Mouse (Mus musculus) intestine, postnatal 0 days (tissue): Measurements from ENCODE around the gene Rlf. TPM values are rescaled to one million over a fixed set of nuclear protein-coding genes. Genes with fewer than 3 reads are reported as not detected.
"Not testable (repeated sequence)": the region's sequence is repeated elsewhere in the genome, so short reads cannot be mapped to it uniquely, and the experiment has no call there.

Experiments
- ATAC-seq: fragments of 200-750 bp; cut with Nextera tagmentation; 2 replicates; pipeline ENCODE4 v1.8.0; 2017; ENCODE audit warnings: mild to moderate bottlenecking, moderate TSS enrichment, moderate library complexity
- H3K27ac ChIP-seq: fragments of 300-500 bp; sonication (generic); 2 replicates; pipeline ENCODE4 v1.5.1; 2014; ENCODE audit warnings: mild to moderate bottlenecking, low read depth, low read length, moderate library complexity
- H3K27me3 ChIP-seq: fragments of 300-500 bp; sonication (generic); replicated peaks from 2 replicates; pipeline ENCODE4 v1.6.1; 2014; ENCODE audit warnings: low read length, mixed read lengths; ENCODE audit not compliant: control insufficient read depth, insufficient read depth
- H3K36me3 ChIP-seq: fragments of 300-500 bp; sonication (generic); 2 replicates; pipeline ENCODE4 v1.6.1; 2014; ENCODE audit warnings: mild to moderate bottlenecking, moderate library complexity; ENCODE audit not compliant: control insufficient read depth, insufficient read depth
- H3K4me1 ChIP-seq: fragments of 300-500 bp; sonication (generic); replicated peaks from 2 replicates; pipeline ENCODE4 v1.6.1; 2014; ENCODE audit warnings: antibody characterized with exemption, low read length, mixed read lengths; ENCODE audit not compliant: control insufficient read depth, insufficient read depth
- H3K4me2 ChIP-seq: fragments of 300-500 bp; sonication (generic); replicated peaks from 2 replicates; pipeline ENCODE4 v1.6.1; 2014; ENCODE audit warnings: low read depth, mild to moderate bottlenecking, moderate library complexity
- H3K4me3 ChIP-seq: fragments of 300-500 bp; sonication (generic); 2 replicates; pipeline ENCODE4 v1.5.1; 2014; ENCODE audit warnings: low read depth, low read length
- H3K9ac ChIP-seq: fragments of 300-500 bp; sonication (generic); 2 replicates; pipeline ENCODE4 v1.6.1; 2014; ENCODE audit warnings: mild to moderate bottlenecking, low read depth, low read length
- H3K9me3 ChIP-seq: fragments of 300-500 bp; sonication (generic); 2 replicates; pipeline ENCODE4 v1.6.1; 2016; ENCODE audit warnings: mixed run types; ENCODE audit not compliant: control insufficient read depth
- CTCF ChIP-seq: sonication (generic); IDR thresholded peaks from 2 replicates; pipeline ENCODE4 v1.5.1; 2016; ENCODE audit warnings: low read depth, mild to moderate bottlenecking, control low read depth, antibody characterized with exemption, moderate library complexity
- WGBS: fragments of 180-500 bp; shearing (Covaris S2); extraction: QIAGEN DNeasy Blood & Tissue Kit; methylation state at CpG from one replicate; pipeline ENCODE4 v1.1.7; 2014; 5-methylcytosine and 5-hydroxymethylcytosine counted together
- polyA plus RNA-seq: library from polyadenylated mRNA; unstranded; fragments of >200 nt; fragmentation: Nextera tagmentation; extraction: Ambion mirVana; gene quantifications from 2 replicates; pipeline ENCODE4 v1.2.1, GENCODE M21; 2015

The Rlf gene
- polyA plus RNA-seq, 1 experiment from 2014 or later: 4.5 TPM

DNA sequence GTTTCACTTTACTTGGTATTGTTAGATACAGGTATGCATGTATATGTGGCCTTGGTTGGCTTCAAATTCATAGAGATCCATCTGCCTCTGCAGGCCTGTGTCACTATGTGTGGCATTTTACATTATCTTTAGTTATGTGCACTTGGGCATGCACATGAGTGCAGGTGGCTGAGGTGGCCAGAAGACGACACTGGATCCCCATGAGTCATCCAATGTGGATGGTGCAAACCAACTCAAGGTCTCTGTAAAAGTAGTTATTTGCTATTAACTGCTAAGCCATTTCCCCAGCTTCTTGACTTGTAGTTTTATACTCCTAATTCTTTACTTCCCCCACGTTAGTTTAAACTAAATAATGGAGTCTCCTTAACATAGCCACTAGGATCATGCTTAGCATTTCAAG is 22.6 kb downstream of the Rlf start:
- H3K9ac ChIP-seq: no peak overlapping the region
- 76% methylated on average over 2 of the region's 2 CpGs for WGBS
- no peak overlapping the region for H3K27ac ChIP-seq
- ATAC-seq: no peak
- no peak for TF ChIP-seq CTCF
- H3K4me1 ChIP-seq: no peaks in the 10 kb centered on the region
- H3K4me2 ChIP-seq: no peak overlapping the region
- no peak overlapping the region for H3K4me3 ChIP-seq
- no peaks in the 10 kb centered on the region for H3K9me3 ChIP-seq
- H3K27me3 ChIP-seq: no peaks in the 10 kb centered on the region
- peaks cover 6% of the 10 kb centered on the region; the same call in 1 of the 2 replicates for H3K36me3 ChIP-seq

GRCm38 (mm10) chr4:121189341-121189740 is 25.5 kb downstream of the Rlf start:
- Histone ChIP-seq H3K4me1 (no peaks in the 10 kb centered on the region), H3K36me3 (peaks cover 14% of the 10 kb centered on the region), H3K9ac (no peak overlapping the region), H3K4me3 (no peak overlapping the region), H3K27me3 (no peaks in the 10 kb centered on the region), H3K27ac (no peak overlapping the region), H3K9me3 (no peaks in the 10 kb centered on the region), H3K4me2 (no peak overlapping the region)
- 67% methylated on average over 3 of the region's 3 CpGs for WGBS
- ATAC-seq: no peak
- TF ChIP-seq CTCF: no peak

GRCm38 (mm10) chr4:121179669-121180068 is 35.2 kb downstream of the Rlf start:
- no peak for ATAC-seq
- H3K9ac ChIP-seq: no peak overlapping the region
- H3K36me3 ChIP-seq: peaks cover 21% of the 10 kb centered on the region
- no peak for TF ChIP-seq CTCF
- H3K4me1 ChIP-seq: no peaks in the 10 kb centered on the region
- 89% methylated on average over 3 of the region's 3 CpGs for WGBS
- no peaks in the 10 kb centered on the region for H3K27me3 ChIP-seq
- H3K4me3 ChIP-seq: no peak overlapping the region
- no peak overlapping the region for H3K4me2 ChIP-seq
- H3K9me3 ChIP-seq: peaks cover 4% of the 10 kb centered on the region; the same call in 1 of the 2 replicates
- no peak overlapping the region for H3K27ac ChIP-seq

GRCm38 (mm10) chr4:121167656-121168055 is 47.2 kb downstream of the Rlf start:
- Histone ChIP-seq H3K9ac (no peak overlapping the region), H3K36me3 (peaks cover 40% of the 10 kb centered on the region), H3K9me3 (no peaks in the 10 kb centered on the region), H3K4me1 (no peaks in the 10 kb centered on the region), H3K4me2 (no peak overlapping the region), H3K4me3 (no peak overlapping the region), H3K27ac (0 out of 2 replicates have a peak overlapping the region, but pooled peaks have one; percentile 50), H3K27me3 (no peaks in the 10 kb centered on the region)
- TF ChIP-seq CTCF: no peak
- peak; percentile 22; the same call in 1 of the 2 replicates for ATAC-seq
- WGBS: 95% methylated on average over 2 of the region's 2 CpGs

DNA sequence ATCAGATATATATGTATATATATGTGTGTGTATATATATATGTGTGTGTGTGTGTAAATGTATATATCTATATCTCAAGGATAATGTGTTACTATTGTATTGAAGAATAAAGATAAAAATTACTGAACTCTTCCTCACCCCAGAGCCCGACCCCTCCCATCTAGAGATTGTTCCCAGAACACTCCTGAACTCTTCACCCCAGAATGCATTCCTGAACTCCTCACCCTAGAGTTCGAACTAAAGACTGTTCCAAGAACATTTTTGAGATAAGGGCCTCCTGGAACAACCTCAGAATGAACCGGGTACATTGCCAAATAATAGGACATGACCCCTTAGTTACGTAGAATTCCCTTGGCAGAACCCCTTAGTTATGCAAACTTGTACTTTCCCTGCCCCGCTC is 48.2 kb downstream of the Rlf start:
- H3K27ac ChIP-seq, H3K4me3 ChIP-seq, H3K9ac ChIP-seq, H3K4me1 ChIP-seq, ATAC-seq, H3K27me3 ChIP-seq, H3K9me3 ChIP-seq, H3K4me2 ChIP-seq: not testable (repeated sequence)
- H3K36me3 ChIP-seq: peaks cover 40% of the 10 kb centered on the region
- 42% methylated on average over 3 of the region's 5 CpGs for WGBS

- Histone ChIP-seq H3K9ac (no peak overlapping the region), H3K27ac (no peak overlapping the region), H3K4me2 (no peak overlapping the region), H3K36me3 (peaks cover 22% of the 10 kb centered on the region), H3K4me1 (no peaks in the 10 kb centered on the region), H3K9me3 (no peaks in the 10 kb centered on the region), H3K27me3 (no peaks in the 10 kb centered on the region), H3K4me3 (no peak overlapping the region)
- ATAC-seq: 0 out of 2 replicates have a peak, but pooled peaks have one; percentile 13
- 68% methylated on average over 2 of the region's 2 CpGs for WGBS
- TF ChIP-seq CTCF: no peak
Measured at GRCm38 (mm10) chr4:121163501-121164030, 51.3 kb downstream of the Rlf start.

GRCm38 (mm10) chr4:121109126-121109525 is 105.8 kb downstream of the Rlf start, which contains the start of gene Tmco2:
Gene Tmco2, minus strand, starts transcription at chr4:121109226.
- 85% methylated on average over 2 of the region's 2 CpGs for WGBS
- H3K4me1 ChIP-seq: no peaks in the 10 kb centered on the region
- H3K9ac ChIP-seq: no peak within 1 kb of the TSS
- ATAC-seq: no peak
- no peaks in the 10 kb centered on the region for H3K9me3 ChIP-seq
- H3K27me3 ChIP-seq: no peaks in the 10 kb centered on the region
- no peak for TF ChIP-seq CTCF
- H3K4me3 ChIP-seq: no peak within 1 kb of the TSS
- H3K27ac ChIP-seq: no peak within 1 kb of the TSS
- no peaks in the 10 kb centered on the region for H3K36me3 ChIP-seq
- no peak within 1 kb of the TSS for H3K4me2 ChIP-seq
